Mouse (Mus musculus): ENCODE results near the gene Clk2. TPM values are rescaled to one million over a fixed set of nuclear protein-coding genes. Genes with fewer than 3 reads are reported as not detected.

Clk2 gene
- polyA plus RNA-seq, 1 experiment: 22.2 TPM

DNA sequence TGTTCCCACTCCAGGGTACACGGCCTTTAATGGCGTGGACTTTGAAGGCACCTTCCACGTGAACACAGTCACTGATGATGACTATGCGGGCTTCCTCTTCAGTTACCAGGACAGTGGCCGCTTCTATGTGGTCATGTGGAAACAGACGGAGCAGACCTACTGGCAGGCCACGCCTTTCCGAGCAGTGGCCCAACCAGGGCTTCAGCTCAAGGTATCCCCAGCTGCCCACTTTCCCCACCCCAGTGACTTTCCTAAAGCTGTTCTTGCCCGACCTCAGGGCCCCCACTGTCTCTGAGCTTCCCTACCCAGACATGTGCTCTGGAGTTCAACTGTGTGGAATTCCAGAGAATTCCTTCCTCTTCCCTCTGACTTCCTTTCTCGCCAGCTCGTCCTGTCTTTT lies 60.2 kb downstream of the Clk2 start:
- no peaks in the 10 kb centered on the region for H3K79me2 ChIP-seq (ENCODE audit: control insufficient read depth, insufficient read depth)
- no peak overlapping the region for H3ac ChIP-seq (ENCODE audit: control insufficient read depth, insufficient read length)
- H3K36me3 ChIP-seq (ENCODE audit: control insufficient read depth, insufficient read depth): no peaks in the 10 kb centered on the region
- H3K4me2 ChIP-seq (ENCODE audit: low read depth): no peak overlapping the region
- no peaks in the 10 kb centered on the region for H3K27me3 ChIP-seq (ENCODE audit: control insufficient read depth, insufficient read depth, insufficient read length)
- no peak overlapping the region for H3K4me3 ChIP-seq
- no peak for TF ChIP-seq CEBPB (IDR thresholded peaks at IDR 0.05; ENCODE audit: insufficient read depth, poor library complexity, severe bottlenecking)
- no peak for TF ChIP-seq MYOD1 (IDR thresholded peaks at IDR 0.05; ENCODE audit: control insufficient read depth in 1 of 3, insufficient read length in 2 of 3, low read depth in 2 of 3)
- no peak for TF ChIP-seq E2F4 (IDR thresholded peaks at IDR 0.05; ENCODE audit: insufficient read depth)
- TF ChIP-seq SRF (IDR thresholded peaks at IDR 0.05; ENCODE audit: control insufficient read depth, insufficient read length, low read depth): no peak
- no peak for TF ChIP-seq MYOG (IDR thresholded peaks at IDR 0.05; ENCODE audit: control insufficient read depth in 1 of 3, insufficient read depth in 1 of 3, insufficient read length in 2 of 3, low read depth in 2 of 3)

DNA sequence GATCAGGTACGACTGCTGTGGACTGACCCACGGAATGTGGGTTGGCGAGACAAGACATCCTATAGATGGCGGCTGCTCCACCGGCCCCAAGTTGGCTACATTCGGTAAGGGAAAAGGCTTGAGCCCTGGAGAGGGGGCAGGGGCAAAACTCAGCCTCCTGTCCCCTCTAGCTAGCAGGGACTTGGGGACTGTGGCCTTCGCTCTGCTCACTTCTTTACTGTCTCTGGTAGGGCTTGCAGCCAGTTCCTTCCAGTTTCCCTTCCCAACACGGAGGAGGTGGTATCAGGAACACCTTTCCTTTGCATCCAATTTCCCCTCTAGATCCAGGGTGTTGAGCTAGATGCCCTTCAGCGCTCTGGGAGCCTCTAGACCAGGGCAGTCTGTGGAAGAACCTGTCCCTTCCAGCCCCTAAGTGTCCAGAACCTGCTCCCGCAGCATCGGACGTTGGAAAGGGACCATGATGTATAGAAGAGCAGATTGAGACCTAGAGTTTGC lies 60.8 kb downstream of the Clk2 start:
- H3K4me3 ChIP-seq: no peak overlapping the region
- H3K4me2 ChIP-seq (ENCODE audit: low read depth): no peak overlapping the region
- H3K79me2 ChIP-seq (ENCODE audit: control insufficient read depth, insufficient read depth): no peaks in the 10 kb centered on the region
- H3K36me3 ChIP-seq (ENCODE audit: control insufficient read depth, insufficient read depth): no peaks in the 10 kb centered on the region
- no peaks in the 10 kb centered on the region for H3K27me3 ChIP-seq (ENCODE audit: control insufficient read depth, insufficient read depth, insufficient read length)
- TF ChIP-seq E2F4 (IDR thresholded peaks at IDR 0.05; ENCODE audit: insufficient read depth) (no peak), REST (IDR thresholded peaks at IDR 0.05; ENCODE audit: insufficient read depth, insufficient read length) (no peak), MYOG (IDR thresholded peaks at IDR 0.05; ENCODE audit: control insufficient read depth in 1 of 3, insufficient read depth in 1 of 3, insufficient read length in 2 of 3, low read depth in 2 of 3) (no peak), SRF (IDR thresholded peaks at IDR 0.05; ENCODE audit: control insufficient read depth, insufficient read length, low read depth) (no peak), POLR2AphosphoS2 (IDR thresholded peaks at IDR 0.05; ENCODE audit: insufficient read length, low read depth) (no peak), MAX (IDR thresholded peaks at IDR 0.05; ENCODE audit: low read depth) (no peak), USF1 (IDR thresholded peaks at IDR 0.05; ENCODE audit: low read depth) (no peak), POLR2A (IDR thresholded peaks at IDR 0.05; ENCODE audit: insufficient read length, low read depth) (no peak), MYOD1 (IDR thresholded peaks at IDR 0.05; ENCODE audit: control insufficient read depth in 1 of 3, insufficient read length in 2 of 3, low read depth in 2 of 3) (no peak), TCF3 (IDR thresholded peaks at IDR 0.05; ENCODE audit: insufficient read length, low read depth) (no peak), CEBPB (IDR thresholded peaks at IDR 0.05; ENCODE audit: insufficient read depth, poor library complexity, severe bottlenecking) (no peak), TCF12 (IDR thresholded peaks at IDR 0.05; ENCODE audit: insufficient read depth, poor library complexity, severe bottlenecking) (no peak)
- H3ac ChIP-seq (ENCODE audit: control insufficient read depth, insufficient read length): no peak overlapping the region

DNA sequence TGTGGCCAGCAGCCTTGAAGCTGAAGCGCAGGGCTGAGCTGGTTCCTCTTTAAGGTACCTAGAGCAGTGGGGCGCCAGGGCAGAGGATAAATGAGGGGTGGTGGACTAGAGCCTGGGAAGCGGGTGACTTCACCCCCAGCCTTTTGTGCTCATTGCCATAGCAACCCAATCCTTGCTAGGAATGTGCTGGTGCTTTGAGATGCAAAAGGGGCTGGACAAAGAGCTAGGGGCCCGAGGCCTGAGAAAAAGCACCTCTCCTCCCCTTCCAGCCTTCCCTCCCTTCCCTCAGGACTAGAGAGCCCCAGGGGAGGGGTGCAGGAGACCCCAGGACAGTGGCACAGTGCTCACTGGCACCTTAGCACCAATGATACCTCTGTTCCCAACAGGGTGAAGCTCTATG lies 61.3 kb downstream of the Clk2 start:
- TF ChIP-seq TCF12 (IDR thresholded peaks at IDR 0.05; ENCODE audit: insufficient read depth, poor library complexity, severe bottlenecking): no peak
- no peak for TF ChIP-seq MYOD1 (IDR thresholded peaks at IDR 0.05; ENCODE audit: control insufficient read depth in 1 of 3, insufficient read length in 2 of 3, low read depth in 2 of 3)
- TF ChIP-seq MAX (IDR thresholded peaks at IDR 0.05; ENCODE audit: low read depth): no peak
- Histone ChIP-seq H3K4me3 (no peak overlapping the region), H3K27me3 (ENCODE audit: control insufficient read depth, insufficient read depth, insufficient read length) (no peaks in the 10 kb centered on the region), H3K36me3 (ENCODE audit: control insufficient read depth, insufficient read depth) (no peaks in the 10 kb centered on the region), H3K79me2 (ENCODE audit: control insufficient read depth, insufficient read depth) (no peaks in the 10 kb centered on the region), H3K4me2 (ENCODE audit: low read depth) (no peak overlapping the region), H3ac (ENCODE audit: control insufficient read depth, insufficient read length) (no peak overlapping the region)

DNA sequence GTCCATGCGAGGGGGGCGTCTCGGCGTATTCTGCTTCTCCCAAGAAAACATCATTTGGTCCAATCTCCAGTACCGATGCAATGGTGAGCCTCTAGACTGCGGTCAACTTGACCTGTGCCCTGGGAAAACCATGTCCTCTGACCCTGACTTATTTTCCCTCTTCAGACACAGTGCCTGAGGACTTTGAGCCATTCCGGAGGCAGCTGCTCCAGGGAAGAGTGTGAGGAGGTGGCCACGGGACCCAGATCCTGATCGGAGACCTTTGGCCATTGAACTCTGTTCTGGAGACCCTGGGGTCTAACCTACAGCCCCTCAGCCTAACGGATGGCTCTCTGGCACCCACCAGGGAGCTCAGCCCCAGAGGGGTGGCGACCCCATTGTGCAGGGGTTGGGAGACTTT lies 61.8 kb downstream of the Clk2 start:
- Histone ChIP-seq H3K27me3 (ENCODE audit: control insufficient read depth, insufficient read depth, insufficient read length) (no peaks in the 10 kb centered on the region), H3K4me3 (no peak overlapping the region), H3ac (ENCODE audit: control insufficient read depth, insufficient read length) (no peak overlapping the region), H3K79me2 (ENCODE audit: control insufficient read depth, insufficient read depth) (no peaks in the 10 kb centered on the region), H3K36me3 (ENCODE audit: control insufficient read depth, insufficient read depth) (no peaks in the 10 kb centered on the region), H3K4me2 (ENCODE audit: low read depth) (no peak overlapping the region)
- no peak for TF ChIP-seq E2F4 (IDR thresholded peaks at IDR 0.05; ENCODE audit: insufficient read depth)

Other genes starting within 250 kb of the Clk2 start
- gene Ash1l, start 214.2 kb upstream of the Clk2 start, polyA plus RNA-seq (2012; fragmentation: generic; extraction: Trizol): 4.7 TPM
- gene Dap3, start 213.6 kb upstream of the Clk2 start, polyA plus RNA-seq (2012; fragmentation: generic; extraction: Trizol): 103 TPM
- 20.2 TPM for gene Rusc1, start 71.5 kb upstream of the Clk2 start, polyA plus RNA-seq (2012; fragmentation: generic; extraction: Trizol)
- 0.02 TPM for gene Gm43738, start 63.7 kb upstream of the Clk2 start, polyA plus RNA-seq (2012; fragmentation: generic; extraction: Trizol)
- 863 TPM for gene Fdps, start 62.8 kb upstream of the Clk2 start, polyA plus RNA-seq (2012; fragmentation: generic; extraction: Trizol)
- not detected for gene Pklr, start 28.7 kb upstream of the Clk2 start, polyA plus RNA-seq (2012; fragmentation: generic; extraction: Trizol)
- gene Hcn3, start 4.6 kb upstream of the Clk2 start, polyA plus RNA-seq (2012; fragmentation: generic; extraction: Trizol): 0.10 TPM
- 127 TPM for gene Scamp3, start 12.7 kb downstream of the Clk2 start, polyA plus RNA-seq (2012; fragmentation: generic; extraction: Trizol)
- 15.0 TPM for gene Fam189b, start 18.3 kb downstream of the Clk2 start, polyA plus RNA-seq (2012; fragmentation: generic; extraction: Trizol)
- 52.5 TPM for gene Gba, start 38.1 kb downstream of the Clk2 start, polyA plus RNA-seq (2012; fragmentation: generic; extraction: Trizol)
- 5.9 TPM for gene Thbs3, start 50.4 kb downstream of the Clk2 start, polyA plus RNA-seq (2012; fragmentation: generic; extraction: Trizol)
- 114 TPM for gene Mtx1, start 62.3 kb downstream of the Clk2 start, polyA plus RNA-seq (2012; fragmentation: generic; extraction: Trizol)
- 0.37 TPM for gene Muc1, start 64.3 kb downstream of the Clk2 start, polyA plus RNA-seq (2012; fragmentation: generic; extraction: Trizol)
- 371 TPM for gene Krtcap2, start 81.2 kb downstream of the Clk2 start, polyA plus RNA-seq (2012; fragmentation: generic; extraction: Trizol)
- gene Trim46, start 81.5 kb downstream of the Clk2 start, polyA plus RNA-seq (2012; fragmentation: generic; extraction: Trizol): 15.2 TPM
- gene Dpm3, start 94.6 kb downstream of the Clk2 start, polyA plus RNA-seq (2012; fragmentation: generic; extraction: Trizol): 222 TPM
- 48.7 TPM for gene Slc50a1, start 105.8 kb downstream of the Clk2 start, polyA plus RNA-seq (2012; fragmentation: generic; extraction: Trizol)
- gene Efna1, start 116.3 kb downstream of the Clk2 start, polyA plus RNA-seq (2012; fragmentation: generic; extraction: Trizol): 8.2 TPM
- 1.8 TPM for gene Efna3, start 158.2 kb downstream of the Clk2 start, polyA plus RNA-seq (2012; fragmentation: generic; extraction: Trizol)
- 5.4 TPM for gene Efna4, start 173.2 kb downstream of the Clk2 start, polyA plus RNA-seq (2012; fragmentation: generic; extraction: Trizol)
- 78.4 TPM for gene Adam15, start 185.2 kb downstream of the Clk2 start, polyA plus RNA-seq (2012; fragmentation: generic; extraction: Trizol)
- 0.01 TPM for gene Dcst2, start 197.2 kb downstream of the Clk2 start, polyA plus RNA-seq (2012; fragmentation: generic; extraction: Trizol)
- gene Dcst1, start 200.5 kb downstream of the Clk2 start, polyA plus RNA-seq (2012; fragmentation: generic; extraction: Trizol): 0.41 TPM
- 47.0 TPM for gene Zbtb7b, start 230.0 kb downstream of the Clk2 start, polyA plus RNA-seq (2012; fragmentation: generic; extraction: Trizol)
- not detected for gene Lenep, start 238.0 kb downstream of the Clk2 start, polyA plus RNA-seq (2012; fragmentation: generic; extraction: Trizol)
- 19.8 TPM for gene Flad1, start 247.1 kb downstream of the Clk2 start, polyA plus RNA-seq (2012; fragmentation: generic; extraction: Trizol)

Measured in myocyte (in vitro differentiated cells).